Mouse (Mus musculus) liver, postnatal 0 days (tissue): ENCODE results near the gene Nptx2.

Experiments used
- CTCF ChIP-seq: sonication (generic); IDR thresholded peaks from 2 replicates; pipeline ENCODE4 v1.5.1; 2016; ENCODE audit warnings: antibody characterized with exemption, low read depth
- EP300 ChIP-seq: IDR thresholded peaks from 2 replicates; pipeline ENCODE4 v1.6.1; 2016; ENCODE audit warnings: antibody characterized with exemption, low read depth, mild to moderate bottlenecking

DNA sequence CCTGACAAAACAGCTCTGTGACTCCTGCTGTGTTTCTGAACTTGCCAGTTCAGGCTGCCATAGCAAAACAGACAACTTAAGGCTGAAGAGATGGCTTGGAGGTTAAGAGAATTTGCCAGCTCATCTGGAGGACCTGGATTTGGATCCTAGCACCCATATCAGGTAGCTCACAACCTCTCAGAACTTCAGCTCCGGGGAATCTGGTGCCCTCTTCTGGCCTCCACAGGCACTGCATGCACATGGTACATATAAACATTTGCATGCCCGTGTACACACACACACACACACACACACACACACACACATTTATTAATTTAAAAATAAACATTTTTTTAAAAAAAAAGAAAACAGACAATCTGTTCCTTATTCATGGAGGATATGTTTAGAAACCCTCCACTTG is 40.0 kb upstream of the Nptx2 start:
- TF ChIP-seq EP300 (no peak), CTCF (0 out of 2 replicates have a peak, but pooled peaks have one; percentile 13)
